Mouse (Mus musculus) retina, adult 2 months (tissue): ENCODE measurements around the gene Tubgcp6.
A peak's percentile ranks its signal among the peaks of the same experiment; 100 is the strongest.

Experiments used
- DNase-seq: peaks from one replicate; pipeline ENCODE4 v3.0.0-alpha.2; 2012; ENCODE audit warnings: low read depth, low spot score

Gene Tubgcp6

DNA sequence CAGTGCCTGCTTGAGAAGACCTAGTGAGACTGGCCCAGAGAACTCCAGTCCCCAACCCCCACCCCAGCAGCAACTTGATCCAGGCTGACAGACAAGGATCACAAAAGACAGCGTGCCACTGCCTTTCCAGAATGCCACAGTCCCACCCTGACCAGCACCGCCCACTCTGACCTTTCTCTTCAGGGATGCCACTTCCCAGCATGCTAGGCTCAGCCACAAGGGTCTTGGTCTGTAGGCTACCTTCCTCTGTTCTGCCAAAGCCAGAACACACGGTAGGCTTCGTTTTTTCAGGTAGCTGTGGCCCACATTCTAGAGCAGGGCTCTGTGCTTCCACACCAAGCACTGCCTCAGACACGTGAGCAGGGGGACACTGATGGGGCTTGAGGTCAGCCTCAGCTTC, 20.3 kb downstream of the Tubgcp6 start:
- DNase-seq, result no peak

DNA sequence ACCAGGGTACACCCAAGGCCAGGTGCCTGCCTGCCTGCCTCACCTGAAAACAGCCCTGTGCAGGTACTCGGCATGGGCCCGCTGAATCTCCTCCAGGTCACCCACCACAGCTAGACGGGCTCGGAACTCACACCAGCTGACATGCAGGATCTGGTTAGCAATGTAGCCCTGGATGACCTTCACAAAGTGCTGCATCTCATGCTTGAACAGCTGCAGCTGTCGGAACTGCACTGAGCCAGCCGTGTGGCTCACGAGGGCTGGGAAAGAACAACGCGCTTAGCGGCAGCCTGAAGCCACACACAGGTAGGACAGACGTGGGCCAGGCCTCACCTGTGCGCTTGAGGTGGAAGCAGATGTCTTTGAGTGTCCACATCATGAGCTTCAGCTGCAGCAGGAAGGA, 22.1 kb downstream of the Tubgcp6 start:
- DNase-seq, result no peak

DNA sequence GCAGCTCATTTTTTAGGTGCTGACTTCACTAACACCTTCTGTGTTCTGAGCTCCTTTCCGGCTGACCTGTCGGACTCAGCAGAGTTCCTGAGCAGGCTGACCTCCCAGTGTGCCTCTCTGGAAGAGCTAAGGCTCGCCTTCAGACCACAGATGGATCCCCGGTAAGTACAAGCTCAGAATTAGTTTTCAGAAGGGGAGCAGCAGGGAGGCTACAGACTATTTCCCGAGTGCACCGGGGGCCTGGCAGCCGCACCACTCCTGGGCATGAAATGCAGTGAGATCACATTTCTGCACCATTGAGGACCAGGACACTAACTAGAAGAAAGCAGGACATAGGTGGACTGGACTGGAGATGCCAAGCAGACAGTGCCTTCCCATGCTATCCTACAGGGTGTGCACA, 24.3 kb downstream of the Tubgcp6 start:
- DNase-seq, result no peak

DNA sequence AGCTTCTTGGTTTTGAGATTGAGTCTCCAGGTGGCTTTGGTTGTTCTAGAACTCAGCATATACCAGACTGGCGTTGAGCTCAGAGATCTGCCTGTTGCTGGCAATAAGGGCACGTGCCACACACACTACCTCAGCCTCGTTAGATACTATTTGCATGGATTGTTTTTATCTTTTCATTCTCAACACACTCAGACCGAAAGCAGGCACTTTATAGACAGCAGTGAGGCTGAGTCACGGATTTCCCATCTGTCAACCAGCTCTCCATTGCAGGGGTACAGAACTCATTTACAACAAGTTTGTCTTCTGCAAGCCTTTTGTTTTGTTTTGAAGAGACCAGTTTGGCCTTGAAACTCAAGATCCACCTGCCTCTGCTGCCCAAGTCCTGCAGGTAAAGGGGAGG, 25.5 kb downstream of the Tubgcp6 start:
- no peak for DNase-seq

DNA sequence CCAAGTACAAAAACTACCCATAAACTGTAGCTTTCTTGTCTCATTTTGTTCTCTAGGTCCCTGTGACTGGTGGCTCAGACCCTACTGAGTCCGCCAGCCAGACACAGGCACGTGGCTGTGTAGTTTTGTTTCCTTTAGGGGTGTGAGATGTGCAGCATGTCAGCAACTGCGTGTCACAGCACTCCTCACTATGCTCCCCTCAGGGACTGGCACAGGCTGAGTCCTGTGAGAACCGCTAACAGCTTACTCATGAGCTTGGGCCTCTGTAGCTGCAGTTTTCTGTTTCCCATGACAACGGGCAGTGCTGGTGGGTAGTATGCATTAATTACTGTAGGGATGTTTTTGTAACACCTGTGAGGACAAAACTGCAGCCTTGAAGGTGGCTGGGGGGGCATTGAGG, 30.7 kb downstream of the Tubgcp6 start:
- no peak for DNase-seq

DNA sequence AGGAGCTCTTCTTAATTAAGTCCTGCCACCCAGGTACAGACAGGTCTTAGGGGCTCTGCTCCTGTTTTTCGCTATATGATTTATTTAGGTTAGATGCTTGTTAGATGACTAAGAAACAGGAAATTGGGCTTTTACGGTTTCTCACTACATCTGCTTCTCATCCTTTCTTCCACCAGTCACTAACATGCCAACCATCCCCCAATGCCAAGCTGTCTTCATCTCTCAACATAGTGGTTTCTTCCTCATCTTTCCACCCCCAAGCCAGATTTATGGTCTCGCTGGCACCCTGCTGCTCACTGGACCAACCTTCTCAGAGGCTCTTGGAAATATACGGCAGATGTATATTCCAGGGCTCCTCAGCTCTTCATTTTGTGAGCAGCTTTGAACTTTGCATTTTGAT, 32.2 kb downstream of the Tubgcp6 start:
- no peak for DNase-seq

DNA sequence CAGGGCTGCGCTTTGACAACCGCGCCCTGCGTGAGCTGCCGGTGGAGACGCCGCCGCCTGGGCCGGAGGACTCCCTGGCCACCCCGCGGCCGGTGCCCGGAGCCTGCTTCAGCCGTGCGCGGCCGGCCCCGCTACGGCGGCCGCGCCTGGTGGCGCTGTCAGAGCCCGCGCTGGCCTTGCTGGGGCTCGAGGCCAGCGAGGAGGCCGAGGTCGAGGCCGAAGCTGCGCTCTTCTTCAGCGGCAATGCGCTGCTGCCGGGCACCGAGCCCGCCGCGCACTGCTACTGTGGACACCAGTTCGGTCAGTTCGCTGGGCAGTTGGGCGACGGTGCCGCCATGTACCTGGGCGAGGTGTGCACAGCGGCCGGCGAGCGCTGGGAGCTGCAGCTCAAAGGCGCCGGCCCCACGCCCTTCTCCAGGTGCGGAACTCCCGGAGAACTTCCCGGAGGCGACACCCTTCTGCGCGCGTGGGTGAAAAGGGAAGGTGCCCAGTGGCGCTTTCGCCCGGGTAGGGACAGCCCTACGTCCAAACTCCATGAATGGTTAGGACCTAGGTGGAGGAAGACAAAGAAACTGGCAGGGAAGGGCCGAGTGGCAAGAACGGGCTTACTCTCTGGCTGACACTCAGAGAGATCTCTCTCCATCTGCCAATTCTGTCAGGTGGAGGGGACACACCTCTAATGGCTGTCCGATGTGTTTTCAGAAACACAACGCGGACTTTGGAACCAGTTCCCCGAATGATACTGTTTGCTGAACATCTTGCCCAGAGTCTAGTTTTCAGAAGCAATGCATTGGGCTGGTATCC, 33.5 kb downstream of the Tubgcp6 start:
- DNase-seq, result no peak

DNA sequence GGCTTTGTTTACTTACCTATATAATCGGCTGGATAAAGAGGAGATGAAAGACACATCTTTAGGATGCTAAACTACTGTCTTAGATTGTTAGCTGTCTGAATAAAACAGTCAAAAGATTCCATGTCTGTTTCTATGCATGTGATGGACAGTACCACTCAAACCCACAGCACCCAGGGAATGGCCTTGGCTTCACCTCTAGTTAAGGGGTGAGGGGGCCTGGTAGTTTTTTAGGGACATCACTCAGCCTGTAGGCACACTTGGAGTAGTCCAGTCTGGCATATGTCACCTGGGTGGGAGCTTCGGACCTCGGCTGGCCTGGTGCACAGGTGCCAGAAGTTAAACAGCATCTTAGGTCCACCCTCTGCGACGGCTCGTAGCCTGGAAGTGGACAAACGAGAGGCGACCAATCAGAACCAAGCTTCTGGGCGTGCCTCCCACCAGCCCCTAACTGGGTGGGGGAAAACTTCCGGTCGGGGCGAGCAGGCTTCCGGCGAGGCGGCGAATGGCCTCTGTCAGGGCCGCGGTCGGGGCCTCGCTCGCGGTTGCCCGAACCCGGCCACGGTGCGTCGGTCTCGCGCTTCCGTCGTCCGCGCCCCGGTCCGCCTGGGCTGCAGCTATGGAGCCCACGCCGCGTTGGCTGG, 34.2 kb downstream of the Tubgcp6 start, which contains the start of gene Selenoo:
Selenoo (plus strand) TSS at position 478 of the 641 bp plus-strand sequence.
- DNase-seq, result peak; percentile 74

DNA sequence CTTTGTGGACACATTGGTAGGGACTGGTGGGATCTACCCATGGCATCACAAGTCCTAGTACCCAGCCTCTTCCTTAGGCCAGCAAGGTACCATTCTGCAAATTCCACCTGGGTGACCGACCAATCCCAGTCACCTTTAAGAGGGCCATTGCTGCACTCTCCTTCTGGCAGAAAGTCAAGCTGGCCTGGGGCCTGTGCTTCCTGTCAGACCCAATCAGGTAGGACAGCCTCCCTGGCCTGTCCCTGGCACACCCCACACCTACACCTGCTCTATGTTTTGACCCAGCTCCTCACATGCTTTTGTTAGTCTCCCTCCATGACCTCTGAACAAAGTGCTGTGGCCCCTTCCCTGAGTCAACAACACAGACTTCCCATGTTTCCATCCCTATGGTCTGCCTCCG, 38.1 kb downstream of the Tubgcp6 start:
- no peak for DNase-seq

DNA sequence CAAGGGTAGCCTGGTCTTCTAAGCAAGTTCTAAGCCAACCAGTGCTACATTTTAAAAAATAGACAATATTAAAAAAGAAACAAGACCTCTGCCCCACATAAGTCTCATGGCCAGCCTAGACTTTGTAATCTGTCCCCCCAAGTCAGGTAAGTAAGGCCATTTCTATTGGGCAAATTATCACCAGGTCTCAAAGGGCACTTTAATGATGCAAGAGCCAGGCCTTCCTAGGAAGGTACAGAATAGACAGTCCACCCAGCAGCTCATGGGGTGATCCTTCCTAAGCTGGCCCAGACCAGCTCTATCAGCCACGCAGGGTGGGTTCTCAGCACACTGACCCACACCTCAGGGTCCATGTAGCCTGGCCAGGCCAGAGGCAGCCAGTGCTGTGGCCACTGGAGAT, 39.0 kb downstream of the Tubgcp6 start:
- no peak for DNase-seq

DNA sequence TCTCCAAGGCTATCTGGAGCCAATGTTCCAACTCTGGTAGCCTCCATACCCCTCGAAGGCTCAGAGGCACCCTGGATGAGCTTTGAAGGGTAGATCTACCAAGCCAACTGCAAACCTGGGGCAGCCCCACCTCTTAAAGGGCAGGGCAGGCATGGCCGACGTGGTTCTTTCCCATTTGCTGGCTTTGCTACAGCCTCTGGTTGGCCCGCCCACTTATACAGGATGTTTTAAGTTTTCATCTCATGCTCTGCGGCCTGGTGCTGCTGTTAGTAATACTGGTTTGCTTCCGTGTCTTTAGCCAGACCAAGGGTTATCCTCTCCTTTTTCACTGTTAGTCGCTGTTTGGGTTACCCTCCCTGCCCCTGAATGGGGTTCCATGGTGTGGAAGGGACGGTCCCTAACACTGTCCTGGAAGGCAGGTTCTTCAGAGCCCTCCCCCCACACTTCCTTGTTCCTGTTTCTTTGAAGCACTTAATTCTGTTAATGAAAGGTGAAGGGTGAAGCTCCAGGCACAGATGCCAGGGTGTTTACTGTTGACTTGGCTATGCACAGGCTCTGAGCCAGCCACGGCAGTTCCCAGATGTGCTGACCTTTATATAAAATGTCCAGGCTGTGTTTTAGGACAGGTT, 44.6 kb downstream of the Tubgcp6 start:
- DNase-seq, result no peak

DNA sequence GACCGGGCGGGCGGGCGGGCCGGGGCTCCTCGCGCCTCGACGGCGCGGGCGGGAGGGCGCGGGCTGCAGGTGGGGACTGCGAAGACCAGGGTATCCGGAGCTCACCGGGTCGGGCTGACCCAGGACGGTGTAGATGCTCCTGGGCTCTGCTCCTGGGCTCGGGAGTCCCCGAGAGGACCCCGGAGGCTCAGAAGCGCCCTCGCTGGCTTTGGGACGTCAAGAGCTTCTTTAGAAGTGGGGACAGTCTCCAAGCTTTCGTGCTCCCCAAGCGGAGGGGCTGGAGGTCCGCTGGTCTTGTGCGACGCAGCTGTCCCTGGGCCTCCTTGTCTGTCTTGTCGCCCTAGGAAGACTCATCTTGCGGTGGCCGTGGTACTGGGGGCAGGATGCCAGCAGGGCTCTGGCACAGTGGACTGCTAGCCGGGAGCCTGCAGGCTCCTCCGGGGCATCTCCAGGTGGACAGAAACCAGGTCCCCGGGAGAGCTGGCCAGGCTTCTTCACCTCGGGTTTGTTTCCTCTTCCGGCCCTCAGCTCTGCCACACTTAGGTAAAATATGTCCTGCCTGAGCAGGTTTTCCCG, 46.7 kb downstream of the Tubgcp6 start:
- DNase-seq, result no peak

DNA sequence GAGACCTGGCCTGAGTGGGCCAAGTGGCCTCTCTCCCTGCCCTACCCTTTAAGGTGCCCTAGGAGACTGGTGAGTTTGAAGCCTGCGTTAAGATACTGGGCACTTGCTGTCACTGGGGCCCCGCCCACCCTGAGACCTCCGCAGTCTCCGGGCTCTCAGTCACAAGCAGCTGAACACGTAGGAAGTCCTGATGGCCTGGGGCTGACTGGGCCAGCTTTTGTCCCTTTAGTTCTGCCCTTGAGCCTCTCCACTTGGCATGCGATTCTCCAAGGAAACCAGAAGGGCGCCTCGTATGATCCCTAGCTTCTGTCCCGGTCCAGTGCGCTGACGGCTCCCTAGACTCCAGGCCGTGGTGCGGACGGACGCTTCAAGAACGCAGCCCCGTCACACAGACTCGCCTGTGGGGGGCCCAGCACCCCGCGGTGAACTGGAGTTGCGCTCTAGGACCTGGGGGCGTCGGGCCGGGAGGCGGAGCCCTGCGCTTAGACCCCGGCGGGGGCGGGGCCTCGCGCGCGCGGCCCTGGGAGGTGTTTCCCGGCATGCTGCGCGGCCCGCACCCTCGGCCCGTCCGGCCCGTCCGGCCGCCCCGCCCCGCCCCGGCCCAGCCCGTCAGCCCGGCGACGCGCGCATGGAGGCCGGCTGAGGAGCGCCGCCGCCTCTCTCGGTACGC, 47.3 kb downstream of the Tubgcp6 start:
- peak; percentile 74 for DNase-seq

DNA sequence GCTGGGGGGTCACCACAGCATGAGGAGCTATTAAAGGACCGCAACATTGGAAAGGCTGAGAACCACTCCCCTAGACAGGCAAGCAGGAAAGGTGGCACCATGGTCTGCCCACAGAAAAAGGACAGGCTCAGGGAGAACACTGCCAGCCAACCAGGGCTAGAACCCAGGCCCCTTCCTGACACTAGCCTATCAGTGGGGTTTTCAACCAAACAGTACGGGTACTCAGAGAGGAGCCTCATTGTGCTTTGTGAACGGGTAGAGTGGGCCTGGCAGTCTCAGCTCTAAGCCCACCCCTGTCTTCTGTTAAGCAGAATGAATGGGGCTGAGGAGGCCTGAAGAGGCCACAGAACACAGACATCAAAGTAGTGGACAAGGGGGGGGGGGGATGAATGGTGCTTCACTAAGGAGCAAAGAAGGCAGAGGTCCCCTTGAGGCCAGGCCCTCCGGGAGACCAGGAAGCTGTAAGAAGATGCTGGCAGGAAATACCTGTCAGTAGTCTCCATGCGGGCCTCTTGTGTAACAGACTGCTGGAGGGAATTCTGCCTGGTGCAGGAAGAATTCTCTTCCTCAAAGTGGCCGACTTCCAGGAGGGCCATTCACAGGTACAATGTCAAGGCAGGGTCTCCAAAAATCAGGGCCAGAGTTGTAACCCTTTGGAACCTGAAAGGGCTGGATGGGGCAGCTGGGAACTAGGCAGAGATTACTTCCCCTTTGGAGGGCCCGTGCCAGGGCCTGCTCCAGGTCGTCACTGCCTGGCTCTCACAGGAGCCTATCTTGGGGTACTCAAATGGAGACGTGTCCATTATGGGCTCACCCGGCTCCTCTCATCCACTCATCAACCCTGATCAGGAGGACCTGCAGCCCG, 48.1 kb downstream of the Tubgcp6 start, which contains the start of gene Trabd:
Trabd (plus strand) TSS at position 512 of the 865 bp plus-strand sequence.
- DNase-seq, result no peak

DNA sequence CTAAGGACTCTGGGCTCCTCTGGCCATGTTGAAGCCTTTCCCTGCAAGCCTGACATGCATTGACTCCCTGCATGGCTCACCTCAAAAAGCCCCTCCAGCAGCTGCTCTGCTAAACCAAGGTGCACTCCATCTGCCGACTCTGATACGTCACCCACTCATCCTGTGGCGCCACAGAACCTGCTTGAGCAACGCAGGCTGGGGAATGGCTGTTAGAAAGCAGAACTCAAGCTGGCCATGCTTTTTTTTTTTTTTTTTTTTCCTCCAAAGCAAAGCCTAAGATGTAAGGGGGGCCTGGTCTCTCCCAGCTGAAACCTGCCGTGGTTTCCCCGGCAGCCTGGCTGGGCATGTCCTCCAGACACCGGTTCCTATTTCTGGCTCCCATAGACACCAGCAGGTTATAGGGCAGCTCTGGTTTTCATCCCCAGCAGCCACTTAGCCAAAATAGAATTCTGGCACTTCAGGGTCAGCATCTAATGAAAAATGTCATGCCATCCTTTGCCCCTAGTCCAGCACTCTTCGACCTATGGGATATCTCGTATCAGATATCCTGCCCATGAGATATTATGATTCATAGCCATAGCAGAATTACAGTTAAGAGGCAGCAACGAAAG, 48.8 kb downstream of the Tubgcp6 start:
- DNase-seq, result no peak

DNA sequence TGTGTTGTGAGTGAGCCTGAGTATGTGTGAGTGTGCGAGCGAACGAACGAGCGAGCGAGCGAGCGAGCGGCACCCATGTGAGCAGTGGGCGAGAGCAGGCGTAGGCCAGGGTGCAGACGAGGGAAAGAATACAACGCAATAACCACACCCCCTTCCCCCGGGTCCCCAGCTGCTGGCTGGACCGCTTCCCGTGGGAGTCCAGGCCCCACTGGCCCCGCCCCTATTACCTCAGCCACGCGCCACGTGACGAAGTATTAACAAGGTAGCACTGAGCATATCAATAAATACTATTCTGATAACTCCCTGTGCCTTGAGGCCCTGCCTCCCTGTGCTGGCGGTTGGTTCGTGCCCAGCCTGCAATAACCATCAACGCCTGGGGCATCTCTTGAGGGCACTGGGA, 52.3 kb downstream of the Tubgcp6 start:
- no peak for DNase-seq

DNA sequence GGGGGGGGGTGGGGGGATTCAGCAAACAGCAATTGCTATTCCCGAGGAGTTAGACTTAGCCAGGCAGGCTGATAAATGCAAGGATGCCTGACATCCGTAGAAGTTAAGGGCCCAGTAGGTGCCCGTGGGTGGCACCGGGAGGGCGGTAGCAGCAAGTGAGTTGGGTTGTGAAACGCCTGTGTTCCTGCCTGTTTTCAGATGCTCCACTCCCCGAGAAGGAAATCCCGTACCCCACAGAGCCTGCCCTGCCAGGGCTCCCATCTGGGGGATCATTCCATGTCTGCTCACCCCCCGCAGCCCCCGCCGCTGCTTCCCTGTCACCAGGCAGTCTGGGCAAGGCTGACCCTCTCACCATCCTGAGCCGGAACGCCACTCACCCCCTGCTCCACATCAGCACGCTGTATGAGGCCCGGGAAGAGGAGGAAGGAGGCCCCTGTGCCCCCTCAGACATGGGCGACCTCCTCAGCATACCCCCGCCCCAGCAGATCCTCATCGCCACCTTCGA, 53.5 kb downstream of the Tubgcp6 start:
- DNase-seq, result no peak

DNA sequence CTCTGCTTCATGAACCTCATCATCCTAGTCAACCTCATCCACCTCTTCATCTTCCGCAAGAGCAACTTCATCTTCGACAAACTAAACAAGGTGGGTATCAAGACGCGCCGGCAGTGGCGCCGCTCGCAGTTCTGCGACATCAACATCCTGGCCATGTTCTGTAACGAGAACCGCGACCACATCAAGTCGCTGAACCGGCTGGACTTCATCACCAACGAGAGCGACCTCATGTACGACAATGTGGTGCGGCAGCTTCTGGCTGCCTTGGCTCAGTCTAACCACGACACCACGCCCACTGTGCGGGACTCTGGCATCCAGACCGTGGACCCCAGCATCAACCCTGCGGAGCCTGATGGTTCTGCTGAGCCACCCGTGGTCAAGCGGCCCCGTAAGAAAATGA, 54.7 kb downstream of the Tubgcp6 start:
- no peak for DNase-seq

DNA sequence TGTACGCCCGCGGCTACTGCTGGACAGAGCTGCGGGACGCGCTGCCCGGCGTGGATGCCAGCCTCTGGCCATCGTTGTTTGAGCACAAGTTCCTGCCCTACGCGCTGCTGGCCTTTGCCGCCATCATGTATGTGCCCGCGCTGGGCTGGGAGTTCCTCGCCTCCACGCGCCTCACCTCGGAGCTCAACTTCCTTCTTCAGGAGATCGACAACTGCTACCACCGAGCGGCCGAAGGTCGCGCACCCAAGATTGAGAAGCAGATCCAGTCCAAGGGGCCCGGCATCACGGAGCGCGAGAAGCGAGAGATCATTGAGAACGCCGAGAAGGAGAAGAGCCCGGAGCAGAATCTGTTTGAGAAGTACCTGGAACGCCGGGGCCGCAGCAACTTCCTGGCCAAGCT, 55.3 kb downstream of the Tubgcp6 start:
- no peak for DNase-seq

DNA sequence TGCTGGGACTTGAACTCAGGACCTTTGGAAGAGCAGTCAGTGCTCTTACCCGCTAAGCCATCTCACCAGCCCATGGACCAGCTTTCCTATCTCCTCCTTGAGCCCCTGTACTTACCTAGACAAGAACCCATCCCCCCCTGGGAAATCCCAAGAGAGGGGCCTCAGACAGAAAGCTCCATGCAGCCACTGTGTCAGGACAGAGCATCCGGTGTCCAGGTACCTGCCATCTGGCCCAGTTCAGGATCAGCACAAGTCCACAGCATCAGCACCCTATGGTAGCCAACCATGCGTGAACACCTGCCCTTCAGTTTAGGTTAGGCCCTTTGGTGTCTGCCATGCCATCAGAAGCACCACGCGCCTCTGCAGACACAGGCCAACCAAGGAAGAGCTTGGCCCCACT, 58.0 kb downstream of the Tubgcp6 start:
- DNase-seq, result no peak
